Mouse (Mus musculus) MEL (cell line): ENCODE results near the gene Fxyd2. TPM values are rescaled to one million over a fixed set of nuclear protein-coding genes. Genes with fewer than 3 reads are reported as not detected.

ENCODE experiments used
- DNase-seq: peaks from one replicate; pipeline ENCODE4 v3.0.0; 2011; ENCODE audit warnings: low read depth, low spot score
- H3K27ac ChIP-seq: 2 replicates; pipeline ENCODE4 v1.5.1; 2012; ENCODE audit warnings: low read depth, mild to moderate bottlenecking, control low read depth, low read length, moderate library complexity; ENCODE audit not compliant: control insufficient read depth
- H3K27me3 ChIP-seq, 2 experiments: fragments of 150-350 bp in 1 of 2; sonication (generic) in 1 of 2; 2 replicates each; pipeline ENCODE4 v1.6.1; 2012; ENCODE audit warnings: low read length in 2 of 2, mild to moderate bottlenecking in 2 of 2, improper control_type of control experiment in 1 of 2, moderate library complexity in 1 of 2; ENCODE audit not compliant: insufficient read depth in 2 of 2, control insufficient read depth in 1 of 2
- H3K36me3 ChIP-seq, 2 experiments: 2 replicates each; pipeline ENCODE4 v1.6.1; 2012 to 2014; ENCODE audit warnings: low read length in 2 of 2, improper control_type of control experiment in 1 of 2, inconsistent platforms in 1 of 2, mild to moderate bottlenecking in 1 of 2; ENCODE audit not compliant: insufficient read depth in 2 of 2, control insufficient read depth in 1 of 2
- H3K4me1 ChIP-seq, 2 experiments: fragments of 150-350 bp in 1 of 2; sonication (generic) in 1 of 2; 2 replicates each; pipeline ENCODE4 v1.6.1; 2012; ENCODE audit warnings: low read length in 2 of 2, improper control_type of control experiment in 1 of 2, mild to moderate bottlenecking in 1 of 2; ENCODE audit not compliant: insufficient read depth in 2 of 2, control insufficient read depth in 1 of 2
- H3K4me3 ChIP-seq, 2 experiments: fragments of 150-350 bp in 1 of 2; sonication (generic) in 1 of 2; 2 replicates each; pipeline ENCODE4 v1.5.1; 2012; ENCODE audit warnings: low read depth in 2 of 2, low read length in 2 of 2, mild to moderate bottlenecking in 2 of 2, moderate library complexity in 2 of 2, control low read depth in 1 of 2, improper control_type of control experiment in 1 of 2; ENCODE audit not compliant: control insufficient read depth in 1 of 2, insufficient read depth in 1 of 2
- H3K79me2 ChIP-seq: 2 replicates; pipeline ENCODE4 v1.6.1; 2012; ENCODE audit warnings: mild to moderate bottlenecking, low read length, moderate library complexity; ENCODE audit not compliant: control insufficient read depth, poor library complexity, insufficient read depth
- H3K9ac ChIP-seq: 2 replicates; pipeline ENCODE4 v1.6.1; 2012; ENCODE audit warnings: low read depth, mild to moderate bottlenecking, control low read depth, low read length, moderate library complexity; ENCODE audit not compliant: control insufficient read depth, poor library complexity, severe bottlenecking
- H3K9me3 ChIP-seq: fragments of 150-350 bp; sonication (generic); replicated peaks from 2 replicates; pipeline ENCODE4 v1.6.1; 2012; ENCODE audit warnings: mild to moderate bottlenecking, low read length, improper control_type of control experiment, moderate library complexity; ENCODE audit not compliant: insufficient read depth
- BHLHE40 ChIP-seq: IDR thresholded peaks from 2 replicates; pipeline ENCODE4 v1.6.1; 2012; ENCODE audit warnings: low read depth, mild to moderate bottlenecking, inconsistent platforms, low read length, improper control_type of control experiment, borderline replicate concordance
- CHD1 ChIP-seq: IDR thresholded peaks from 2 replicates; pipeline ENCODE4 v1.6.1; 2012; ENCODE audit warnings: low read depth, mild to moderate bottlenecking, inconsistent platforms, low read length, improper control_type of control experiment
- CTCF ChIP-seq, 3 experiments: IDR thresholded peaks in 2 of 3; conservative IDR thresholded peaks in 1 of 3; 2 replicates each; pipeline ENCODE4 v1.5.1; 2011 to 2012; ENCODE audit warnings: low read length in 3 of 3, low read depth in 2 of 3, mild to moderate bottlenecking in 2 of 3, improper control_type of control experiment in 1 of 3, inconsistent platforms in 1 of 3, mixed read lengths in 1 of 3, moderate library complexity in 1 of 3; ENCODE audit not compliant: control insufficient read depth in 1 of 3, insufficient read depth in 1 of 3, poor library complexity in 1 of 3, severe bottlenecking in 1 of 3
- E2F4 ChIP-seq: IDR thresholded peaks from 2 replicates; pipeline ENCODE4 v1.6.1; 2011; ENCODE audit warnings: low read depth, low read length, improper control_type of control experiment, borderline replicate concordance
- ELF1 ChIP-seq: IDR thresholded peaks from 2 replicates; pipeline ENCODE4 v1.6.1; 2014; ENCODE audit warnings: low read depth, mild to moderate bottlenecking, inconsistent platforms, low read length, improper control_type of control experiment, moderate library complexity
- ETS1 ChIP-seq: IDR thresholded peaks from 2 replicates; pipeline ENCODE4 v1.6.1; 2012; ENCODE audit warnings: low read depth, mild to moderate bottlenecking, inconsistent platforms, low read length, improper control_type of control experiment, moderate library complexity
- GATA1 ChIP-seq: IDR thresholded peaks from 2 replicates; pipeline ENCODE4 v1.6.1; 2011; ENCODE audit warnings: low read depth, low read length, improper control_type of control experiment
- JUND ChIP-seq: IDR thresholded peaks from 2 replicates; pipeline ENCODE4 v1.6.1; 2011; ENCODE audit warnings: low read depth, mild to moderate bottlenecking, improper control_type of control experiment, low read length
- MAFK ChIP-seq: IDR thresholded peaks from 2 replicates; pipeline ENCODE4 v1.6.1; 2011; ENCODE audit warnings: low read depth, mild to moderate bottlenecking, low read length, improper control_type of control experiment, borderline replicate concordance
- MEF2A ChIP-seq: IDR thresholded peaks from 2 replicates; pipeline ENCODE4 v1.6.1; 2014; ENCODE audit warnings: low read depth, mild to moderate bottlenecking, inconsistent platforms, low read length, improper control_type of control experiment; ENCODE audit not compliant: poor library complexity, insufficient replicate concordance, severe bottlenecking; ENCODE audit errors: extremely low read depth
- MXI1 ChIP-seq: IDR thresholded peaks from 2 replicates; pipeline ENCODE4 v1.6.1; 2011; ENCODE audit warnings: mild to moderate bottlenecking, low read depth, low read length, improper control_type of control experiment
- MYB ChIP-seq: IDR thresholded peaks from 2 replicates; pipeline ENCODE4 v1.6.1; 2011; ENCODE audit warnings: mild to moderate bottlenecking, low read depth, low read length, improper control_type of control experiment
- MYC ChIP-seq: IDR thresholded peaks from 2 replicates; pipeline ENCODE4 v1.6.1; 2011; ENCODE audit warnings: low read depth, mild to moderate bottlenecking, low read length, improper control_type of control experiment, moderate library complexity
- NELFE ChIP-seq: IDR thresholded peaks from 2 replicates; pipeline ENCODE4 v1.6.1; 2011; ENCODE audit warnings: low read depth, low read length, improper control_type of control experiment
- POLR2AphosphoS5 ChIP-seq: IDR thresholded peaks from 2 replicates; pipeline ENCODE4 v1.6.1; 2012; ENCODE audit warnings: low read depth, borderline replicate concordance, mild to moderate bottlenecking, inconsistent platforms, low read length, moderate library complexity, mixed read lengths
- RAD21 ChIP-seq: IDR thresholded peaks from 2 replicates; pipeline ENCODE4 v1.6.1; 2011; ENCODE audit warnings: mild to moderate bottlenecking, low read depth, low read length, improper control_type of control experiment
- RCOR1 ChIP-seq: IDR thresholded peaks from 2 replicates; pipeline ENCODE4 v1.6.1; 2012; ENCODE audit warnings: low read depth, mild to moderate bottlenecking, inconsistent platforms, low read length, improper control_type of control experiment
- SIN3A ChIP-seq: IDR thresholded peaks from 2 replicates; pipeline ENCODE4 v1.6.1; 2012; ENCODE audit warnings: low read length, improper control_type of control experiment, inconsistent platforms
- SMC3 ChIP-seq: IDR thresholded peaks from 2 replicates; pipeline ENCODE4 v1.6.1; 2011; ENCODE audit warnings: low read depth, low read length, improper control_type of control experiment
- TAL1 ChIP-seq: IDR thresholded peaks from 2 replicates; pipeline ENCODE4 v1.6.1; 2012; ENCODE audit warnings: mild to moderate bottlenecking, inconsistent platforms, low read length, moderate library complexity, mixed read lengths
- TCF12 ChIP-seq: IDR thresholded peaks from 2 replicates; pipeline ENCODE4 v1.6.1; 2014; ENCODE audit warnings: low read depth, mild to moderate bottlenecking, inconsistent platforms, low read length, improper control_type of control experiment, moderate library complexity
- UBTF ChIP-seq: IDR thresholded peaks from 2 replicates; pipeline ENCODE4 v1.6.1; 2012; ENCODE audit warnings: low read depth, mild to moderate bottlenecking, inconsistent platforms, low read length, improper control_type of control experiment, moderate library complexity, borderline replicate concordance; ENCODE audit not compliant: insufficient read depth
- USF2 ChIP-seq, 2 experiments: IDR thresholded peaks; 2 replicates each; pipeline ENCODE4 v1.6.1; 2011 to 2012; ENCODE audit warnings: improper control_type of control experiment in 2 of 2, low read length in 2 of 2, borderline replicate concordance in 1 of 2, inconsistent platforms in 1 of 2, low read depth in 1 of 2, mild to moderate bottlenecking in 1 of 2; ENCODE audit not compliant: insufficient read depth in 1 of 2
- ZC3H11A ChIP-seq: IDR thresholded peaks from 2 replicates; pipeline ENCODE4 v1.6.1; 2012; ENCODE audit warnings: low read depth, mild to moderate bottlenecking, inconsistent platforms, low read length, improper control_type of control experiment
- ZMIZ1 ChIP-seq: IDR thresholded peaks from 2 replicates; pipeline ENCODE4 v1.6.1; 2012; ENCODE audit warnings: low read depth, mild to moderate bottlenecking, inconsistent platforms, low read length, improper control_type of control experiment, moderate library complexity
- ZNF384 ChIP-seq: IDR thresholded peaks from 2 replicates; pipeline ENCODE4 v1.6.1; 2012; ENCODE audit warnings: low read depth, mild to moderate bottlenecking, inconsistent platforms, low read length, improper control_type of control experiment
- polyA plus RNA-seq, 2 experiments: library from polyadenylated mRNA; stranded (reverse) in 1 of 2; unstranded in 1 of 2; fragments of >175 nt in 1 of 2; fragments of >200 nt in 1 of 2; gene quantifications; 2 replicates each; pipeline versions ENCODE4 v1.2.1 to v1.2.4; 2012; ENCODE audit warnings: low replicate concordance in 2 of 2, low read depth in 1 of 2; ENCODE audit not compliant: insufficient read length in 2 of 2, insufficient read depth in 1 of 2, missing spikeins in 1 of 2
- total RNA-seq: library from RNA; depleted of rRNA; stranded (reverse); fragments of 300-350 nt; gene quantifications from 2 replicates; pipeline ENCODE4 v1.2.3, GENCODE M21; 2012

Gene Fxyd2
- total and polyA plus RNA-seq, 3 experiments: not detected

- no peaks in the 10 kb centered on the region for H3K4me1 ChIP-seq
- H3K79me2 ChIP-seq: no peaks in the 10 kb centered on the region
- H3K27me3 ChIP-seq: peaks cover 2% of the 10 kb centered on the region in 2 experiments; a peak in 3 of 4 replicates
- no peak for DNase-seq
- H3K36me3 ChIP-seq: no peaks in the 10 kb centered on the region
- no peak for TF ChIP-seq ZMIZ1
- TF ChIP-seq UBTF: no peak
- no peak for TF ChIP-seq MYC
- no peak for TF ChIP-seq JUND
- TF ChIP-seq MYB: no peak
- TF ChIP-seq TCF12: no peak
- TF ChIP-seq GATA1: no peak
- no peak for TF ChIP-seq MXI1
- no peak for TF ChIP-seq E2F4
- no peak for TF ChIP-seq BHLHE40
- TF ChIP-seq, all 39 proteins: peak for 0
- no peak overlapping the region for H3K27ac ChIP-seq
- no peaks in the 10 kb centered on the region for H3K9me3 ChIP-seq
- H3K4me3 ChIP-seq: no peak overlapping the region
- no peak overlapping the region for H3K9ac ChIP-seq
Observed at GRCm38 (mm10) chr9:45355192-45355591, 44.3 kb upstream of the Fxyd2 start.

GRCm38 (mm10) chr9:45358356-45358755 lies 41.1 kb upstream of the Fxyd2 start:
- DNase-seq: no peak
- H3K4me1 ChIP-seq: no peaks in the 10 kb centered on the region
- H3K4me3 ChIP-seq: no peak overlapping the region
- H3K9ac ChIP-seq: no peak overlapping the region
- no peaks in the 10 kb centered on the region for H3K79me2 ChIP-seq
- no peak overlapping the region for H3K27ac ChIP-seq
- TF ChIP-seq MAFK (no peak), TAL1 (no peak), SIN3A (no peak), ZMIZ1 (no peak), MXI1 (no peak), MEF2A (no peak), NELFE (no peak), POLR2AphosphoS5 (no peak), RAD21 (no peak), USF2 (IDR thresholded peaks at IDR 0.05; ENCODE audit: borderline replicate concordance in 1 of 2, insufficient read depth in 1 of 2, low read depth in 1 of 2, low read length in 2 of 2) (no peak), TCF12 (no peak), ETS1 (no peak), SMC3 (no peak), CHD1 (no peak), ZC3H11A (no peak), CTCF (IDR thresholded peaks at IDR 0.05 in 2 of 3, conservative IDR thresholded peaks at IDR 0.05 in 1 of 3; ENCODE audit: control insufficient read depth in 1 of 3, insufficient read depth in 1 of 3, low read depth in 2 of 3, low read length in 3 of 3, poor library complexity in 1 of 3, severe bottlenecking in 1 of 3) (no peak), GATA1 (no peak), ZNF384 (no peak), RCOR1 (no peak), ELF1 (no peak)
- no peaks in the 10 kb centered on the region for H3K36me3 ChIP-seq
- H3K9me3 ChIP-seq: no peaks in the 10 kb centered on the region
- peaks cover 2% of the 10 kb centered on the region in 2 experiments; a peak in 3 of 4 replicates for H3K27me3 ChIP-seq
